Mouse (Mus musculus) layer of hippocampus, adult 9-11 months (tissue): ENCODE measurements around the gene Crybb1.

Experiments
- DNase-seq: peaks from one replicate; pipeline ENCODE4 v3.0.0; 2022

The Crybb1 gene

GRCm38 (mm10) chr5:112255426-112255825, at the start of gene Crybb1:
TSS of gene Crybb1 (plus strand) at chr5:112255815.
- DNase-seq = peak; percentile 82

- DNase-seq = no peak
Observed at GRCm38 (mm10) chr5:112206543-112207255, 48.9 kb upstream of the Crybb1 start.

- DNase-seq = no peak
Observed at GRCm38 (mm10) chr5:112208321-112208720, 47.3 kb upstream of the Crybb1 start.

GRCm38 (mm10) chr5:112210104-112210503, 45.5 kb upstream of the Crybb1 start:
- DNase-seq = no peak

GRCm38 (mm10) chr5:112211911-112212310, 43.7 kb upstream of the Crybb1 start:
- DNase-seq = no peak

GRCm38 (mm10) chr5:112212711-112213264, 42.8 kb upstream of the Crybb1 start:
- no peak for DNase-seq

GRCm38 (mm10) chr5:112213331-112214240, 42.0 kb upstream of the Crybb1 start:
- DNase-seq = no peak

- DNase-seq = no peak
Observed at GRCm38 (mm10) chr5:112214419-112214818, 41.2 kb upstream of the Crybb1 start.

- no peak for DNase-seq
Observed at GRCm38 (mm10) chr5:112215291-112215751, 40.3 kb upstream of the Crybb1 start.

- no peak for DNase-seq
Observed at GRCm38 (mm10) chr5:112215801-112216251, 39.8 kb upstream of the Crybb1 start.

- no peak for DNase-seq
Observed at GRCm38 (mm10) chr5:112216335-112216734, 39.3 kb upstream of the Crybb1 start.

- DNase-seq = no peak
Observed at GRCm38 (mm10) chr5:112217031-112217430, 38.6 kb upstream of the Crybb1 start.

GRCm38 (mm10) chr5:112218679-112219078, 36.9 kb upstream of the Crybb1 start:
- DNase-seq = no peak

GRCm38 (mm10) chr5:112219398-112219797, 36.2 kb upstream of the Crybb1 start:
- DNase-seq = no peak

- no peak for DNase-seq
Observed at GRCm38 (mm10) chr5:112220203-112220602, 35.4 kb upstream of the Crybb1 start.

GRCm38 (mm10) chr5:112225591-112225990, 30.0 kb upstream of the Crybb1 start:
- DNase-seq = no peak

GRCm38 (mm10) chr5:112227354-112227753, 28.3 kb upstream of the Crybb1 start:
- no peak for DNase-seq

- no peak for DNase-seq
Observed at GRCm38 (mm10) chr5:112227898-112228239, 27.7 kb upstream of the Crybb1 start.

- peak; percentile 70 for DNase-seq
Observed at GRCm38 (mm10) chr5:112228240-112229076, 27.2 kb upstream of the Crybb1 start.

GRCm38 (mm10) chr5:112235806-112236205, 19.8 kb upstream of the Crybb1 start:
- no peak for DNase-seq

GRCm38 (mm10) chr5:112236631-112237030, 19.0 kb upstream of the Crybb1 start:
- DNase-seq = no peak

- DNase-seq = no peak
Observed at GRCm38 (mm10) chr5:112237439-112237838, 18.2 kb upstream of the Crybb1 start.
